Mouse (Mus musculus) kidney, adult 2 months (tissue): ENCODE results near the gene Zdhhc11.
A peak's percentile ranks its signal among the peaks of the same experiment; 100 is the strongest.

Source experiments
- CTCF ChIP-seq: fragments of 200-500 bp; conservative IDR thresholded peaks from 2 replicates; pipeline ENCODE4 v1.5.1; 2011; ENCODE audit warnings: low read depth, mild to moderate bottlenecking, control low read depth, low read length, moderate library complexity, mixed read lengths; ENCODE audit not compliant: insufficient read depth, insufficient read length
- POLR2A ChIP-seq: fragments of 200-500 bp; IDR thresholded peaks from one replicate; pipeline ENCODE4 v1.6.1; 2011; ENCODE audit warnings: low read depth, low read length, control low read depth

- TF ChIP-seq CTCF (peak; percentile 36; the same call in 1 of the 2 replicates), POLR2A (no peak)
Measured at GRCm38 (mm10) chr13:73961177-73961576, 2.5 kb upstream of the Zdhhc11 start.
